Mouse (Mus musculus): ENCODE data around the gene Rbm28. TPM values are rescaled to one million over a fixed set of nuclear protein-coding genes. Genes with fewer than 3 reads are reported as not detected.
"Not testable (repeated sequence)": the region's sequence is repeated elsewhere in the genome, so short reads cannot be mapped to it uniquely, and the experiment has no call there.

The Rbm28 gene
- total RNA-seq, 2 experiments from 2014 or later = 19.5 to 21.0 TPM

DNA sequence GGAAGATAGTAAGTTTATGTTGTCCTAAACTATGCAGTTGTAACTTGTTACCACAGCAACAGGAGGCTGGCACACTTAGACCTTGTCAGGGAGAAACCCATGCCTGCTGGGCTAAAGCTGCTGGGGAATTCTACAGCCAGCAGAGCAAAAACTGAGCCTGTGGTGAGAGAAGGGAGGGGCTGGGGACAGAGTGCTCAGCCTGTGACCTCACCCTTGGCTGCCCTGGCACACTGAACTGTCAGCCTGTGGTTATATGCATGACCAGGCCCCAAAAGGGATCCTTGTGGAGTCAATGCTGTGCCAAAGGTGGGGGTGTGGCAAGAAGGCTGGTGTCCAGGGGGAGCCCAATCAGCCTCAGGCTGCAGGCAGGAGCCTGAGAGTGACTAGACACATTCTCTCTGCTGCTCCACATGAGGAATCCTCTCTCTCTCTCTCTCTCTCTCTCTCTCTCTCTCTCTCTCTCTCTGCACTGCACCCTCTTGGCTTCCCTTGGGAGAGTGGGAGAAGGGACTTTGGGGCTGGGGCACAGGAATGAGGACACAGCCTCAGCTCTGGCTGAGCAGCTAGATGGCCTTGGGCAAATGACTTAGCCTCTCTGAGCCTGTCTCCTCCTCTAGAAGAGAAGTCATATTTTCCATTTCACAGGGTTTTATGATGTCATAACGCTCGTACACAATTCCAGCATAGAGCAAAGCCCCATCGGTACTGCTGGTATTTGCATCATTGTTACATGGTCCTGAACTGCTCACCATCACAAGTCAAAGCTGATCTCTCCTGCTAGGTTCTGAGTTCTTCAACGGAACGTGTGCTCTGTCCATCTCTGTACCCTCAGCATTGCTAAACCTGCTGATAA, 31.3 kb upstream of the Rbm28 start:
- DNase-seq = peak in 1 of 2 experiments; percentile 48
- intact Hi-C loops (cut with DNase I) = no loop called here

- intact Hi-C loops (cut with DNase I) = no loop called here
- no peak for DNase-seq
Measured at GRCm38 (mm10) chr6:29195146-29195545, 30.3 kb upstream of the Rbm28 start.

- intact Hi-C loops (cut with DNase I) = no loop called here
- DNase-seq = peak; percentile 58 to 64
Measured at GRCm38 (mm10) chr6:29193961-29194750, 29.4 kb upstream of the Rbm28 start.

DNA sequence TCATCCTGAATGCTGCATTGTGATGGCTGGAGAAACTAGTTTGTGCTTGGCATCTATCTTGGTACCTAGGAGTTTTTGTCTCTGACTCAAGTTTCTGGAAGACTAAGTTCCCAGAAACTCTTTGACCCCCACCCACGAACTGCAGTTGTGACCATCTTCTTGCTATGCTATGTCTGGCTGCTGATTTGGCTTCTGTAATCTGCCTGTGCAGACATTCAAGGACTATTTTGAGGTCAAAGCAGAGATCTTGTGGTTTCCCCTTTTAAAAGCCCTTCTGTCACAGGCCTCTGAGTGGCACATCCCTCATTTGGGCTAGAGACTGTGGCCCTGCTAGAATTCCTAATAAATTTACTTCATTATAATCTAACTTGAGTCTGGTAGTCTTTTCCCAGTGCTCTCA, 23.1 kb upstream of the Rbm28 start:
- intact Hi-C loops (cut with DNase I) = no loop called here
- no peak for DNase-seq

GRCm38 (mm10) chr6:29179843-29180242, 15.0 kb upstream of the Rbm28 start:
- DNase-seq = no peak
- intact Hi-C loops (cut with DNase I) = no loop called here

- intact Hi-C loops (cut with DNase I) = no loop called here
- DNase-seq = peak; percentile 72 to 79
Measured at GRCm38 (mm10) chr6:29178888-29179658, 14.3 kb upstream of the Rbm28 start, which contains the start of gene Prrt4. TSS of gene Prrt4 (minus strand) at chr6:29179584.

DNA sequence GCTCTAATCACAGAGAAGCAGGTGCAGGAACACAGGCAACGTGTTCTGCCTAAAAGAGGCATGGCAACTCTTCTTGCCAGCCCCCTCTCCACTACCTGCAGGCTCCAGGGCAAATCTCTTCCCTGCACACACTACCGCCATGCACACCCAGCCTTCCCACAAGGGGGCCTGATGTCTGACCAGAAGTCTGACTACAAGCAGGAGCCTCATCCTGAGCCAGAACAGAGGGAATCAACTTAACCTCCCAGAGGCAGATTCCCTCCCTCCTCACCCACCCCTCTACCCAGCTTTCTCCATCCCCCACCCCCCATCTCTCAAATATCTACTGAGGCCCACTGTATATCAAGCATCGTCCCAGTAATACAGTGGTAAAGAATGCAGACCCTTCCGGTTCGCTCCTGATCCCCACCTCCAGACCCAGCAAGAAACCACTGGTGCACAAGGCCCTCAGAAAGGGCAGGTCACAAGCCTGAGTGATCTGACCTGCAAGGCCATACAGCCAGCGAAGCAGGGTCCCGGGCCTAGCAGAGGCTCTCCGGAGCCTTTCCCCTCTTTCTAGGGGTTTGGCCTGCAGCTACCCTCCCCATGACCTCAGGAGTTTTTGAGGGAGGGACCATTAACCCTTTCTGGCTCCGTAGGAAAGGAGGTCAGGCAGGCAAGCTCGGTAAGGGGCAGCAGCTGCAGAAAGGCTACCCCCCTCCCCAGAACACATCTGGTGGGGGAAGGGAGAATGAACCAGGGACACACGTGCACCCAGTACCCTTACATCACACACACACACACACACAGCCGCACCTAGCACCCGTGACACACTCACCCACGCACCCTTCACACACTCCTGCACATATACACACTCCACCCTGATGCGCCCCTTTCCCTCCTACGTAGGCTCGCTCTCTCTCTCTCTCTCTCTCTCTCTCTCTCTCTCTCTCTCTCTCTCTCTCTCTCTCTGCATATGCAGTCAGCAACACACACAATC, 13.4 kb upstream of the Rbm28 start:
- intact Hi-C loops (cut with DNase I) = no loop called here
- DNase-seq = no peak

- intact Hi-C loops (cut with DNase I) = no loop called here
- DNase-seq = no peak
Measured at GRCm38 (mm10) chr6:29175113-29175512, 10.3 kb upstream of the Rbm28 start.

- no peak for DNase-seq
- intact Hi-C loops (cut with DNase I) = no loop called here
Measured at GRCm38 (mm10) chr6:29174368-29174767, 9.6 kb upstream of the Rbm28 start.

DNA sequence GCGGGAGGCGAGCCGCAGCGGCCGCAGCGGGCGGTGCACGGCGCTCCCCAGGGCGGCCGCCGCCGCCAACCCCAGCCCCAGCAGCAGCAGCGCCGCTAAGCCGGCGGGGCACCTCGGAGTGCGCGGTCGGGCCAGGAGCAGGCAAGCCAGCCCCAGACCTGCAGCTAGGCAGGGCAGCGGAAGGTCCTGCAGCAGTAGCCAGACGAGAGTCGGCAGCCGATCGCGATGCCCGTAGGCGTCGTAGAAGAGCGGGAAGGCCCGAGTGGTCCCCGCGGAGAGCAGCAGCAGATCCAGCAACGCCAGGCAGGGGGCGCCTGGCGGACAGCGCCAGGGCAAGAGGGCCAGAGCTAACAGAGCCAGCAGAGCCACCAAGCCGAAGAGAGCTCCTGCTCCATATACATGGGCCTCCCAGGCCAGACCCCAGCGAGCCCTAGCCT, 6.2 kb upstream of the Rbm28 start:
- intact Hi-C loops (cut with DNase I) = loop anchor here (1.0 kb wide), 1 partner anchor 27 kb away; no protein-coding TSS in a partner anchor
- peak; percentile 85 to 88 for DNase-seq

DNA sequence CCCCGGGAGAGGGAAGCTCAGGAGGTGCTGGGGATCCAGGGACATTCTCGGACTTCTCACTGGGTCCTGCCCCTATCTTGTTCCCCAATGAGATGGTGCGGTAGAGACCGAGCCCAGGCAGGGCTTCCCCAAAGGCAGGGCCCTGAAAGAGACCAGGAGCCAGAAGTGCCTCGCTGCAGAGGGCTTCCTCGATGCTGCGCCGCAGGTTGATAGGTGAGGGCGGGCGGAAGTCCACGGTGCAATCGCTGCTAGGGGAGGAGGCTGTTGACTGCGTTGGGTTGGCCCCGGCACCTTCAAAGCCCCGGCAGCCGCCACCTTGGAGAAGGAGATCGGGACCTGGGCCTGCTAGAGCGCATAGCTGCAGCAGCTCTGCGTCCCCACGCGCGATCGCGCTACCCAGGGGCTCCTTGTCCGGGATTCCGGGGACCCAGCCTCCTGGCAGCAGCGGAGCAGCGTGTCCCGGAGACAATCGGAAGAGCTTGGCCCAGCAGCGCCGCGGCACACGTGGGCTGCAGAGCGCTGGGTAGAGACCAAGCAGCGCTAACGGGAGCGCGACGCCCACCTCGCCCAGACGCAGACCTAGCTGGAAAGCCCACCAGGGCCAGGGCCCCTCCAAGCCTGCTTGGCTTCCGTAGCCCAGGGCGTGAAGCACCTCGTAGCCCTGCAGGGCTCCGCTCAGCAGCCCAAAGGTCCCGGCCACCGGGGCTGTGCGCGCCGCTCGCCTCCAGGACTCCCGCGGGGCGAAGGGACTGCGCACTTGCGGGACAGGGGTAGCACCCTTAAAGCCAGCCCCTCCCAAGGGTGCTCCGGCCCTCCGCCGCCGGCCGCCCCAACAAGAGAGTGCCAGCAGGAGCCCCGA, 5.5 kb upstream of the Rbm28 start:
- intact Hi-C loops (cut with DNase I) = no loop called here
- peak in 1 of 2 experiments; percentile 45 for DNase-seq

DNA sequence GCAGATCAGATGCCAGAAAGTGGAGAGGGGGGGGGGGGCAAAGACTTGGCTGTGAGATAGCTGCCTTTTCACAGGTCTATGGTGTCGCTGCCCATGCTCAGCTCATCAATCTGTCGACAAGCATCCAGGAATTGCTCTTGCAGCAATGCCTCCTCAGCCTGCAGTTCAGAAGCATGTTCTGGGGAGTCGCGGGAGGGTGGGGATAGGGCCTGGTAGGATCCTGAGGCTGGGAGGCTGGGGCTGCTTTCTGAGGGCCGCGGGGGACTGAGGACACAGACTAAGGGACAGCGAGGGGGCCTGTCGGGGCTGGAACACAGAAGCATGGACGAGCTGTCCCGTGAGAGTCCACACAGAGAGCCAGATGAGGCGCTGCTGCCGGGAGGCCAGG, 4.9 kb upstream of the Rbm28 start:
- no peak for DNase-seq

GRCm38 (mm10) chr6:29168871-29169270, 4.1 kb upstream of the Rbm28 start:
- intact Hi-C loops (cut with DNase I) = loop anchor here (2.0 kb wide), 1 partner anchor 72 kb away; no protein-coding TSS in a partner anchor

More for the DNA sequence above, 4.9 kb upstream of the Rbm28 start:
- intact Hi-C loops (cut with DNase I) = loop anchor here (2.0 kb wide), 1 partner anchor 71 kb away; no protein-coding TSS in a partner anchor

DNA sequence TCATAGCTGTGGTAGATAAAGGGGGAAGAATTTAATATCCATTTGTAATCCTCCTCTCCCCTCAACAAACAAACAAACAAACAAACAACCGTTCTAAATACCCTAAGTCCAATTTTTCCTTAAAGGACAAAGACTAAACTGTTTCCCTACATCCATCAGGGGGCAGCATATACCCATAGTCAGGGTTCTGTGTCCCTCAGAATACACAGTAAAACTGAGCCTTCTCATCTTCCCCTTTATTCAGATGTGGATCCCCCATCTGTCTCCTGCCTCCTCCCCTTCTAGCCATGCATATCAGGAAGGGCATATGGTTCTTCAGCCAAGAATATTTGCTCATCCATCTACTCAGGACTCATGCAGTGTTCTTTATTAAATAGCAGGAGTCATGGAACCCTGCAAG, 1.4 kb upstream of the Rbm28 start:
- intact Hi-C loops (cut with DNase I) = loop anchor here (1.0 to 2.0 kb wide), 2 partner anchors 33 to 113 kb away; partner anchors contain the start of gene Fam71f2
- peak; percentile 32 to 67 for DNase-seq

More at GRCm38 (mm10) chr6:29168871-29169270, 4.1 kb upstream of the Rbm28 start:
- DNase-seq = no peak

DNA sequence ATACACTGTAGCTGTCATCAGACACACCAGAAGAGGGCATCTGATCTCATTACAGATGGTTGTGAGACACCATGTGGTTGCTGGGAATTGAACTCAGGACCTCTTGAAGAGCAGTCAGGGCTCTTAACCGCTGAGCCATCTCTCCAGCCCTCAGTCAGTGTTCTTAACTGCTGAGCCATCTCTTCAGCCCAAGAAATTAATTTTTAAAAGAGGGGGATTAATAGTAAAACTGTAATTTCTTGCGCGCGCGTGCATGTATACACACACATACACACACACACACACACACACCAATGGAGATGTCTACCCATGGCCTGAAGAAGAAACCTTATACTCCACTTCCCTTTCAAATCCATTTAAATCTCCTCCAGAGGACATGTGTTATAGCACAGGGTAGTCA, 3.5 kb downstream of the Rbm28 start:
- DNase-seq; intact Hi-C loops (cut with DNase I): not testable (repeated sequence)

DNA sequence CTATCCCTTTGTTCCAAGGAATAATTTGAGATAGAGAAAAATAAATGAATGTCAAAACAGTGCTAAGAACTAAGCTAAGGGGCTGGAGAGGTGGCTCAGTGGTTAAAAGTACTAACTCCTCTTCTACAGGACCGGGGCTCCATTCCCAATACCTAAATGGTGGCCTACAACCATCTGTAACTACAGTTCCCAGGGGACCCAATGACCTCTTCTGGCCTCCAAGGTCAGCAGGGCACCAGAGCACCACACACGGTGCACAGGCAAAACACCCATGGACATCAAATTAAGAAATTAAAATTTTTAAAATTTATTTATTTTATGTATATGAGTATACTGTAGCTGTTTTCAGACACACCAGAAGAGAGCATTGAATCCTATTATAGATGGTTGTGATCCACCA, 4.0 kb downstream of the Rbm28 start:
- DNase-seq = no peak
- intact Hi-C loops (cut with DNase I) = no loop called here

DNA sequence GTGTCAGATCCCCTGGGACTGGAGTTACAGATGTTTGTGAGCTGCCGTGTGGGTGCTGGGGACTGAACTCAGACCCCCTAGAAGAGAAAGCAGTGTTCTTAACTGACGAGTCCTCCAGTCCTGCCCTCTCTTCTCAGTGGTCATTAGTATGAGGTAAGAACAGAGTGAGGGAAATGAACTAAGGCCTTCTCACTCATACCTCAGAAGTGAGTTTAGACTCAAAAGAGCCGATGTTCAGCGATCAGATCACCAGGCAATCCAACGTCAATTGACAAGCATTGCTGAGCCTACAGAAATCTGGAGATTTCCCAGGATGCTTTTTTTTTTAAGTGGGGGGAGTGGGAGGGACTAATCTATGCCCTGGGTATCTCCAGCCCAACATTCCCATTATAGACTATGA, 8.5 kb downstream of the Rbm28 start:
- no peak for DNase-seq
- intact Hi-C loops (cut with DNase I) = no loop called here

GRCm38 (mm10) chr6:29150001-29150400, 14.8 kb downstream of the Rbm28 start:
- no peak for DNase-seq
- intact Hi-C loops (cut with DNase I) = no loop called here

All from heart, postnatal 14 days (tissue).